Mouse (Mus musculus) lung, adult 2 months (tissue): ENCODE results near the gene Iars.

ENCODE experiments used
- CTCF ChIP-seq: fragments of 200-500 bp; IDR thresholded peaks from 2 replicates; pipeline ENCODE4 v1.5.1; 2011; ENCODE audit warnings: mild to moderate bottlenecking, low read length, control low read depth; ENCODE audit not compliant: insufficient read depth
- POLR2A ChIP-seq: fragments of 200-500 bp; IDR thresholded peaks from 2 replicates; pipeline ENCODE4 v1.6.1; 2011; ENCODE audit warnings: low read depth, mild to moderate bottlenecking, control low read depth, low read length, borderline replicate concordance; ENCODE audit errors: extremely low read depth

DNA sequence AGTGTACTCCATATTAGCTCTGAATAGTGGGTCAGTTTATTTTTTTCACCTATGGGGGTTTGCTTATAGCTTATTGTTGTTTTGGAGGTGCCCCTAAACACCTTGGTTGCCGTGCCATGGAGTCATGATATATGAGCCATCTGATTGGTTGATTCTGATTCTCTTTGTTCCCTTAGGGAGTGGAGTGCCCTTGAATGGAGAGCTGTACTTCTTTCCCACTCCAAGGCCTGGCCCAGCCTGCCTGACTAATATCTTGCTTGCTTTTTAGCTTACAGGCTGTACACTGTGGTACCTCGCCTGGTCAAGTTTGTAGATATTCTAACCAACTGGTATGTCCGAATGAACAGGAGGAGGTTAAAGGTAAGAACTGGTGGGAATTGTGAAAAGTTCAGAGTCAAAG is 37.4 kb downstream of the Iars start:
- TF ChIP-seq CTCF (no peak), POLR2A (no peak)
